Mouse (Mus musculus) ovary, adult 10 weeks (tissue): Measurements from ENCODE around the gene Cmpk1. TPM values are rescaled to one million over a fixed set of nuclear protein-coding genes. Genes with fewer than 3 reads are reported as not detected.

ENCODE experiments used
- polyA plus RNA-seq: library from polyadenylated mRNA; stranded (reverse); fragments of 350-450 nt; fragmentation: Illumina TruSeq; extraction: RNeasy Lipid Tissue Mini Kit (QIAGEN cat#74804); gene quantifications from one replicate; pipeline ENCODE4 v1.2.3, GENCODE M21; 2014

The Cmpk1 gene
- polyA plus RNA-seq: 293 TPM

GRCm38 (mm10) chr4:114986591-114987432 is at the start of gene Cmpk1:
Gene Cmpk1 (minus strand): TSS chr4:114987241.

GRCm38 (mm10) chr4:114999773-115000428 is 12.9 kb upstream of the Cmpk1 start, which contains the start of gene Stil:
Gene Stil (plus strand): TSS chr4:115000159.

GRCm38 (mm10) chr4:114925917-114926312 is 61.1 kb downstream of the Cmpk1 start, which contains the start of gene Foxe3:
Gene Foxe3 (minus strand): TSS chr4:114926013.

Other genes with a start within 250 kb of the Cmpk1 start
- not detected for gene Gm12830, start 165.5 kb downstream of the Cmpk1 start, polyA plus RNA-seq
- gene Foxd2, start 78.4 kb downstream of the Cmpk1 start, polyA plus RNA-seq: not detected
- gene Foxe3, start 61.2 kb downstream of the Cmpk1 start, polyA plus RNA-seq: not detected
- 6.8 TPM for gene Stil, start 12.9 kb upstream of the Cmpk1 start, polyA plus RNA-seq
- gene Tal1, start 69.2 kb upstream of the Cmpk1 start, polyA plus RNA-seq: 2.4 TPM
- not detected for gene Pdzk1ip1, start 101.5 kb upstream of the Cmpk1 start, polyA plus RNA-seq
- gene Cyp4x1, start 147.0 kb upstream of the Cmpk1 start, polyA plus RNA-seq: not detected